Mouse (Mus musculus) lung, postnatal 10 days (tissue): ENCODE data around the gene Nrm.

ENCODE experiments used
- DNase-seq: peaks from one replicate; pipeline ENCODE4 v3.0.0; 2021

Nrm gene

GRCm38 (mm10) chr17:35835424-35836140 is 25.5 kb upstream of the Nrm start:
- DNase-seq: no peak

GRCm38 (mm10) chr17:35836178-35836965 is 24.7 kb upstream of the Nrm start:
- DNase-seq: peak; percentile 93

- DNase-seq: peak; percentile 94
Measured at GRCm38 (mm10) chr17:35836991-35837422, 24.1 kb upstream of the Nrm start.

GRCm38 (mm10) chr17:35837487-35837886 is 23.6 kb upstream of the Nrm start:
- peak; percentile 79 for DNase-seq

- DNase-seq: peak; percentile 98
Measured at GRCm38 (mm10) chr17:35838122-35838544, 23.0 kb upstream of the Nrm start, which contains the start of gene Tubb5. Gene Tubb5, minus strand, starts transcription at chr17:35838306.

GRCm38 (mm10) chr17:35838570-35838969 is 22.5 kb upstream of the Nrm start:
- DNase-seq: peak; percentile 40

GRCm38 (mm10) chr17:35839002-35839401 is 22.1 kb upstream of the Nrm start:
- peak; percentile 53 for DNase-seq

GRCm38 (mm10) chr17:35840561-35840960 is 20.6 kb upstream of the Nrm start:
- DNase-seq: no peak

GRCm38 (mm10) chr17:35841076-35841950 is 19.8 kb upstream of the Nrm start, which contains the start of gene Mdc1:
Gene Mdc1, plus strand, starts transcription at chr17:35841515.
- peak; percentile 100 for DNase-seq

- no peak for DNase-seq
Measured at GRCm38 (mm10) chr17:35842006-35842405, 19.1 kb upstream of the Nrm start.

GRCm38 (mm10) chr17:35843514-35843913 is 17.6 kb upstream of the Nrm start:
- no peak for DNase-seq

- DNase-seq: no peak
Measured at GRCm38 (mm10) chr17:35848112-35848511, 13.0 kb upstream of the Nrm start.

GRCm38 (mm10) chr17:35850974-35851373 is 10.1 kb upstream of the Nrm start:
- no peak for DNase-seq

- DNase-seq: no peak
Measured at GRCm38 (mm10) chr17:35859371-35859770, 1.7 kb upstream of the Nrm start.

GRCm38 (mm10) chr17:35859835-35860234 is 1.3 kb upstream of the Nrm start:
- DNase-seq: no peak

- peak; percentile 22 for DNase-seq
Measured at GRCm38 (mm10) chr17:35860831-35861197, 304 bp upstream of the Nrm start.

- DNase-seq: no peak
Measured at GRCm38 (mm10) chr17:35864832-35865353, 3.8 kb downstream of the Nrm start.

- peak; percentile 92 for DNase-seq
Measured at GRCm38 (mm10) chr17:35865481-35866280, 4.6 kb downstream of the Nrm start, which contains the start of gene Ppp1r18. Gene Ppp1r18, plus strand, starts transcription at chr17:35865593.

- peak; percentile 79 for DNase-seq
Measured at GRCm38 (mm10) chr17:35866281-35866831, 5.2 kb downstream of the Nrm start.

GRCm38 (mm10) chr17:35866911-35867890 is 6.1 kb downstream of the Nrm start:
- DNase-seq: peak; percentile 68
